Mouse (Mus musculus): ENCODE data around the gene Zbtb38. TPM values are rescaled to one million over a fixed set of nuclear protein-coding genes. Genes with fewer than 3 reads are reported as not detected.
A peak's percentile ranks its signal among the peaks of the same experiment; 100 is the strongest.

Zbtb38 gene
- total RNA-seq (2021) = 10 to 100 TPM; 56.4 to 63.4 TPM

DNA sequence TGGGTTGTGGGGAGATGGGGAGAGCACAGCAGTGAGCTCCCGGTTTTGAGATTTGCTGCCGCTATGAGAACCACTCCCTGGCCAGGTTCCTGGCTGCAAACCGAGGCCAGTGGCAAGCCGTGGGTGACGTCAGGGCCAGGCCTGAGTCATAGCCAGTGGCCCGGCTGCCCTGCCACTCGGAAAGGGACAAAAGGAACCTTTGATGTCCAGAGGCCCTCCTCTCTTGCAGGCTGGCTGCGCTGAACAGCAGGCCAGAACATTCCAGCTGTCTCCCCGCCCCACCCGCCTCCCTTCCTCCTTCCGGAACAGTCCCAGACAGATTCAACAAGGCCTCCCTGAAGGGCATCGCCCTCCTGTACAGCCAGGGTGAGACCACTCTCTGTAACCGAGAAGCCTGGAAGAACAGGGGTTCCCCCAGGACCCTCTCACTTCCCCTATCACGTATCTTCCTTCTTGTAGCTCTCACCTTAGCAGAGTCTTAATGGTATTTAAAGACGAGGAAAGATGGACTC lies at the start of gene Zbtb38:
TSS of gene Zbtb38 (minus strand) at position 229 of the 512 bp plus-strand sequence.
- DNase-seq = peak; percentile 64 to 67

DNA sequence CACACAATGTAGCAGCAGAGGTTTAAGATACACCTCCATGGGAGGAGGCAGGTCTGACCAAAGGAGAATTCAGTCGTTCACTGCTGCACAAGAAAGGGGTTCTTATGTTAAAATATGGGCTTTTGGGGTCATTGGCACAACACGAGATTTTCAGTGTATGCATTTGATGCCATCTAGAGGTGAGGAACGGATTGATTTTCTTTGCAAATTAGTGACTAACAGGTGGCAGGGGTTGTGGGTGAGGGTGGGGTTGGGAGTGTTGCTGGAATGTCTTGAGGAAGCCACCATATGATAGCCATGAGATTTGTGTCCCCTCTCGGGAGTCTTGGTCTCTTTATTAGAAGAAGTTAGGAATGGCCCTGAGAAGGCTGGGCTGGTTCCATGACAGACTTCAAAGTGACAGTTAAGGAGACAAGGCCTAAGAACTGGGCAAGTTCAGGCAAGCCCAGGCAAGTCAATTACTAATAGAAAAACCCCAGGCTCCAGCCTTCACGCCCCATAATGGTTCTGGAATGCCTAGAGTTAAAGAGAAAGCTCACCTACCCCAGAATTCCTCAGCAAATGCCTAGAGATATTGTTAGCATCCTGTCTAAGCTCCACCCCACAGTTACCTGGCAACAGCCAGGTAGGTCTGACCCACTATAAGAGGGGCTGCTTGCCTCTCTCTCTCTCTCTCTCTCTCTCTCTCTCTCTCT lies 47.6 kb upstream of the Zbtb38 start:
- DNase-seq = no peak

DNA sequence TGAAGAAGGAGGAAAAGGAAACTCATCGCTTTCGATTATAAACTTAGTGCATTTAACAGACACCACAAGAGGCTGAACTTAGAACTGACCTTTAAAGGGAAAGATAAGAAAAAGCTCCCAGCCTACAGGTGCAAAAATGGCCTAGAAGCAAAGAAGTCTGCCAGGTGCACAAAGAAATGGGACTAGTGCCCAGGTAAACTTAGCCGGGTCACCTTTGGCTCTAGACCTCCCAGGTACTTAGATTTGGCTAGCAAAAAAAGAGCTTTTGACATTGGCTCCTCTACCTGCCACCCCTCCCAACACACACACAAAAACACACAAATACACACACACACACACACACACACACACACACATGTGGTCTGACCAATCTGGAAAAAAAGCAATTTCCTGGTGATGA lies 44.7 kb upstream of the Zbtb38 start:
- no peak for DNase-seq

DNA sequence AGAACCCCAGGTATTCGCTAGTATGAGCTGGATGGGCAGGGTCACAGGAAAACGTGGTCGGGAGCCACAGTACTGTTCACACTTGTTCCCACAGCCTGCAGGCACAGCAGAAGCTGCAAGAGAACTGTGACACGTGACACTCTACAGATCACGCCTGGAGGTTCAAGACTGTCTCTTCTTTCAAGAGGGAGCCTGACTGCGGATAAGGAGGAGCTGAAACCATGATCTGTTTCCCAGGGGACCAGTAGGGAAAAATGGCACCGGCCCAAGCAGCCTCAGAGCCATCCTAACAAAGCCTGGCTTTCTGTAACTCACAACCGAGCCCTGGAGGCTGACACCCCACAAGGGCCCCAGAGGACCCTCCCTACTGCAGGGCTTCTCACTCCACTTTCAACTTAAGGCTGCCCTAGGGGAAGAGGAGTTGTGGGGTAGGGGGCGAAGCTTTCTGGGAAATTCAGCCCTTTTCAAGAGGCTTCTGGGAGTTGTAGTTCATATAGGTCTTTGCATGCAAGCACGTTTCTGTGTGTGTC lies 42.8 kb upstream of the Zbtb38 start:
- peak; percentile 30 to 50 for DNase-seq

DNA sequence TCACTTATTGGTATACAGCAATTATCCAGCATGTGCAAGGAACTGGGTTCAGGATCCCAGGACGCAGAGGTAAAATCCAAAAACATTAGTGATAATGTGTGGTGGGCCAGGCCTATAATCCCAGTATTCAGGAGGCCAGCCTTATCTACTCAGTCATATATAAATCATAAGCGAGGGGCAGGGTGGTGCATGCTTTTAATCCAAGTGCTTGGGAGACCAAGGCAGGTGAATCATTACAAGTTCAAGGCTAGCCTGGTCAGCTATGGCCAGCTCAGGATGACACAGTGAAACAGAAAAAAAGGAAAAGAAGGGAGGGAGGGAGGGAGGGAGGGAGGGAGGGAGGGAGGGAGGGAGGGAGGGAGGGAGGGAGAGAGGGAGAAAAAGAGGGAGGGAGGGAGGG lies 42.0 kb upstream of the Zbtb38 start:
- DNase-seq = no peak

DNA sequence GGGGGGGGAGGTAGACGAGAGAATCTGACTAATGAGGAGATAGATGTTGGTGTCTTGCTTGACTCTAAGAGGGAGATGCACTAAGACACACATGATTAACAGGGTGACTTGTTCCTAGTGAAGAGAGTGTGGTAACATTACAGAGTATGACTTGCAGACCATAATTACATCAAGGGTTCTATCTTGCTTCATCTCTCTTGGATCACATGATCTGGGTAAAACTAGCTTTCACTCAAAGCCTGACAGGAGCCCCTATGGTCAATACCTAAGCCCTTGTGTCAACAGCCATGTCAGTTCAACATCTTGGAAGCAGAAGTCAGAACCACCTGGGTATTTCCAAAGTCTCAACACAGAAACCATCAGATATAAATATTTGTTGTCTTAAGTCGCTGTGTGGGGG lies 39.9 kb upstream of the Zbtb38 start:
- DNase-seq = no peak

DNA sequence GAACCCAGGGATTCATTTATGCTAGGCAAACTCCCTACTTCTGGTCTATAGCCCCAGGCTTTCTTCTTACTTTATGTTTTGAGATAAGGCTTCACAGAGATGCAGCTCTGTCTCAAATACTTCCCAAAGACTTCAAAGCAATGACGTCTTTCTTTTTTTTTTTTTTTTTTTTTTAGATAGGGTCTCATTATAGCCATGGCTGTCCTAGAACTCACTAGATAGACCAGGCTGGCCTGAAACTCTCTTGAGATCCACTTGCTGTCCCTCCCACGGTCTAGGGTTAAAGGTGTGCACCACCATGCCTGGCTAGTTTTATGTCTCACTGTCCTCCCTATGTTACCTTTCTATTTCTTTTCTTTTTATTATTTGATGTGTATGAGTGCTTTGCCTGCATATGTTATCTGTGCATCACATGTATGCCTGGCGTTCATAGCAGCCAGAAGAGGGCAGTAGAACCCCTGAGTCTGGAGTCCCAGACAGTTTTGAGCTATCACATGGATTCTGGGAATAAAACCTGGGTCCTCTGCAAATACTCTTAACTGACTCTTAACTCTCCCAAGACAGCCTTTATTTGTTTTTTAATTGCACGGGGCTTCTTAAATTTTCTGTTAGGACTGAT lies 37.9 kb upstream of the Zbtb38 start:
- no peak for DNase-seq

DNA sequence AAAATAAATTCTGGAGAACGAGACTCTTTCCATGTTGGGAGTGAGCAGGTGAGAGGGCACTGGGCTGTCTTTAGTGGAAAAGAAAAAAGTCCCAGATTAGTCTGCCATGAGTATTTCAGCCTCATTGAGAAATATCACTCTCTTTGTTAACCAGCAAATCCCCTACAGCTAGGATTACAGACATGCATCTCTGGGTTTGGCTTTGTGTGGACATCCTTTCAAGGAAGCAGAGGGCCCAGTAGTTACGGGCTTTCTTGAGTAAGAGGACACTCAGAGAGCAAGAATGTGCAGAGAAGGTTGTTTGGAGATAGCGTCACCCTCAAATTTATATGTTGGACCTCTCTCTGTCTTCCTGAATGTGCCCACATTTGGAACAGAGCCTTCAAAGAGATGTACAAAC lies 37.3 kb upstream of the Zbtb38 start:
- DNase-seq = no peak

DNA sequence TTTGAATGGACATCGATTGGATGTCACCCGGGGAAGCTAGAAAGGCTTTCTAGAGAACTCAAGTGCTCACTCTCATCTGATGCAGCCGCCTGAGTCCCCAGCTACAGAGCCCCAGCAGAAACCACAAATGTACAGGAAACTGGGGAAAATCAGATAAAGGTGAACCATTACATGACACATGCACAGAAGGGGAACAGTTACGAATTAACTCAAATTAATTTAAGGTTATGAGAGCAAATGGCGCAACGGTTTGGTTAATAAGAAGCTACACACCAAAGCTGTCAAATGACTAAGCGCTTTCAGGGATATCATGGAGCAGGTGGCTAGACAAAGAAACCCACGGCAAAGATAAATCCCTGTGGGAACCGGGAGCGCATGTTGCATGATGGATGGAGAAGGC lies 35.2 kb upstream of the Zbtb38 start:
- DNase-seq = no peak

DNA sequence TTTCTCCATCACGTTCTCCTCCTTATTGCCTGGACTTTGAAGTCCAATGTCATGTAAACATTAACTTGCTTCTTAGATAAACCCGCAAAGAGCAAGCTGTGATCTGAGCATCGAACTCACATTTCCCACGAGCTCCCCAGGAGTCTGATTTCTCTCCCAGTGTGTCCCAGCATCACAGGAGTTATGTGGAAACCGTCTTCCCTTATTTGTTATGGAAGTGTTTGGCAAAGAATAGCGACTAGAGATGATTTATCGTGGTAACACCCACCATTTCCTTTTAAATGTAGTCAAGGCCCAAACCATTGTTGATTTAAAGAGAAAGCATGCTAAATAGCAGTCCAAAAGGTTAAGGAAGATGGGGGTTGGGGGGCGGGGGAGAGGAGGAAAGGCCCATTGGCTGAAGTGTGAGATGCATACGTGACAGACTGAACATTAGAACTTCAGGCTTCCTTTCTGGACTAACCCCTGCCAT lies 33.3 kb upstream of the Zbtb38 start:
- DNase-seq = no peak

DNA sequence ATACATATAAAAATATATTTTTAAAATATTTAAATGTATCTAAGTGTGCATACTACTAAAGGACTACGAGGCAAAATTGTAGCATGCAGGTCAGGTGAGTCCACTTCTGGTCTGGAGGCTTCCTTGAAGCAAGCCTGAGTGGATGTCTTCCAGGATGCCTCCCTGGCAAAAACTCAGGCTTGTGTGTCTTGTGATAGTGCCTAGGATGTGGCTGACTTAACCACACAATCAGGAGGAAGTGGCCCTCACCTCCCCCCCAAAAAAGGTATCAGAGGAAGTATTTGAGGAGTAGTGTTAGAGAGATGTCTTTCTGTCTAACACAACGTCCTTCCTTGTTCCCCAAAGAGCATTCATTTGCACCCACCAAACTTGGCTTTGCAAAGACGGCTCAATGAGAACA lies 32.6 kb upstream of the Zbtb38 start:
- no peak for DNase-seq

DNA sequence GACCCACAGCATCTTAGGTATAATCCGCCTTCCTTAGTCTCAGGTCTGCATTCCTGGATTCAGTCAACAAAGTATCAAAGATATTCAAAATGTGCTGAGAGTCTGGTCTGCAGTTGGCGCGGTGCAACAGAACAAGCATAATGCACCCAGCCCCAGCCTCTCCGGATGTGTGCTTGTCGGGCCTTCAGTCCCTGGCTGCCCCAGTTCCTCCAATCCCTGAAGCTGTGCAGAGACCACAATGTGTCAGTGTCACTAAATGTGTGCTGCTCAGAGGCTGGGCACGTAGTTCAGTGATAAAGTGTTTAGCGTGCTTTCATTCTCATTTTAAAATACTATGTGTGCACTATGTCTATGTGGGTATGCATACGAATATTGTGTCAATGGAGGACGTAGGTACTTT lies 31.0 kb upstream of the Zbtb38 start:
- DNase-seq = no peak

DNA sequence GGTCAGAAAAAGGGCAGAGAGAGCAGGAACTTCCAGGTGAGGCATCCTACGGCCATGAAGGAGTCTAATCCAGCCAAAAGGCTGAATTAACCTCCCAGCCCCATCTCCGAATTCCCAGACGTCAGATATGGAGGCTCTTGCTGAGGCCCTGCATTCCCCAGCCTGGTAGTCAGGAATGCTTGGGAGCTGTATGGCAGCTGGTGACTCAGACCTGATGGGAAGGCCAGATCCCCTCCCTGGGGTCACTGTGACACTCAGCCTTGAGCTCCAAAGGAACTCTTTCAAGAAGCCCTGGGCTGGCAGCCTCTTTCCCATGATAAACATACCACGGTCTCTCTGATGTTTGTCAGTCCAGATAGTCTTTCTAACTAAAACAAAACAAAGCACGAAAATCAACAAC lies 30.6 kb upstream of the Zbtb38 start:
- DNase-seq = no peak

DNA sequence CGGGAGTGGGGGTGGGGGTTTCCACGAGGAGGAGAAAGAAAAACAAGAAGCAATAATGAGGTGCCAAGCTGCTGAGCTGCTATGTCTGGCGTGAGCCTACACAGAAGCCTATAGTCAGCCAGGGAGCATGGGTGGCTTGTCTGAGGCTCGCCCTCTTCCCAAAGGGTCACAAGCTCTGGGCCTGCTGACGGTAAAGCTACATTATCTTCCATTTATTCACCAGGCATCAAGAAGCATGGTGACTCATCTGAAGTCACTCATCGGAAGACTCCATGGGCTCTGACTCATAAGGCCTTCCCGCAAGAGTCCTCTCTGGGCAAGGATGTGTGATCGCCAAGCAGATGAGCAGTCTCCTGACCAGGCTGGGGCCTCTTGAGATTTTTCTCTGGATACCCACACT lies 29.4 kb upstream of the Zbtb38 start:
- no peak for DNase-seq

DNA sequence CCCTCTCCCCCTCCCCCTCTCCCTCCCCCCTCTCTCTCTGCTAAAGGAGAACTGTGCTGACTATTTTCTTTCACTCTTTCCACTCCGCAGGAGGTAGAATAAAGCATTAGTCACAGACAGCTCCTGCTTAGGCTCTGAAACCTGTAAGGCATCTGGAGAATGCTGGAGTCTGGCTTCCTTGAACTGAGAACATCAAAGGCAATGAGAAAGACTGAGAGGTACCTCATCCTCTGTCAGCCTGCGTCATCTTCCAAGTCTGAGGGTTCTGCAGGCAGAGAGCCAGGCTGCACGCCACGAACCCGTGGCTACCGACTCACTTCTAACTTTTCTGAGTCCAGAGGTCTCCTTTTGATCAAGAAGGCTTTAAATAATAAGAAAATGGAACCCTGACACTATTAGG lies 20.5 kb upstream of the Zbtb38 start:
- DNase-seq = no peak

DNA sequence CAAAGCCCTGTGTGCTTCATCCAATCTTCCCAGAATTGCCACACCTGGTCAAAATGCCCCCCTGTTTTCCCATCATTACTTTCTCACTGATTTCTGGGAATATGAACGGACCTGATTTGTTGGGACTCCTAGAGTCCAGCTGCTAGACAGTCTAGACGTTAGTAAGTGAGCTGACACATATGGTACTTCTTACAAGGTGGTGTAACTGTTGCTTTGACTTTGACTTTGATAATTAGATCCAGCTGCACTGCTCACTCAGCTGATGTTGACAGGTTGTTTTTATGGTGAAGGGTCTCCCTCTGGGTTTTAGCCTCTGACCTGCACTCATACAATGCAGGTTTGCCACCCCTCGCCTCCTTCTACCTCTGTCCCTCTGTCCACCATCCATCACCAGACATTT lies 17.8 kb upstream of the Zbtb38 start:
- no peak for DNase-seq

DNA sequence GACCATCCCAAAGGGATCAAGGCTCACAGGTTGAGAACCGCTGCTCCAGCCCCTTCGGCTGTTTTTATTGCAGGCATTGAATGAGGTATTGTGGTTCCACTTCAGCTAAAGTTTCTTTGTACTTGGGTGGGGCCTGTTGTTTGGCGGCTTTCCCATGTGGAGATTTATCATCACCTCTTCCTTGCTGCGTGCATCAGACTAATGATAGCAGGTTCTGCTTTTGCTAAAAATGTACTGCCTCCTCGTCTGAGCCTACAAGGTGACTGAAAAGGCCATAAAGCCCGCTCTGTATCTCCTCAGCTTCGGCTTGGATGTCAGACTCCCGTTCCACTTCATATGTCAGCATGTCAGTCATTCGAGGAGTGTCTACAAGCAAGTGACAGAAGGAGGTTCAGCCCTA lies 17.0 kb upstream of the Zbtb38 start:
- DNase-seq = no peak

DNA sequence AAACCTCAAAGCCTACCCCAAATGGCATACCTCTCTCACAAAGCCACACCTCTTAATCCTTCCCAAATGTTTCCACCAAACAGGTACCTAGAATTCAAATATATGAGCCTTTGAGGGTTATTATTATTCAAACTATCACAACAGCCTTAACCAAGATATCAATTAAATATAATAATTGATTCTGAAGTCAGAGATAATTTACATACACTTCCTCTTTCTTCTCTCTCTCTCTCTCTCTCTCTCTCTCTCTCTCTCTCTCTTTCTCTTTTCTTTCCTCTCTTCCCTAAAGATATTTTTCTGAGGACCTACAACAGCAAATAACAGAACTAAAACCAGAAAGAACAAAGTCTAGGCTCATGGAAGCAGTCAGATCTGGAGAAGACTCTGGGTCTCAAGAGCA lies 15.2 kb upstream of the Zbtb38 start:
- no peak for DNase-seq

DNA sequence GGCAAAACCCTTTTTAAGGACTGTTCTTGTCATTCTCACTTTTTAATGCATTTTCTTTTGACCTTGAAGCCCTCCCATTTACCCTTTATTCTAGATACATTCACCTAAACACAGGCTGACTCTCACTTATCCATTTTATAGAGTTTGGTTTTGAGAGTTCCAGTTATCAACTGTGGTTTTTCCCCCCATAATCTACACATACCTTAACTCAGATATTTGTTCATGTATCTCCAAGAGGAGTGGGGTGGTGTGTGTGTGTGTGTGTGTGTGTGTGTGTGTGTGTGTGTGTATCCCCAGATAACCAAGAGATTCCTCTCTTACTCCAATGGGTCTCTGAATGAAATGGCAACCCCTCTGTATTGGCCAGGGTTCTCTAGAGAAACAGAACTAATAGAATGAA lies 13.4 kb upstream of the Zbtb38 start:
- no peak for DNase-seq

DNA sequence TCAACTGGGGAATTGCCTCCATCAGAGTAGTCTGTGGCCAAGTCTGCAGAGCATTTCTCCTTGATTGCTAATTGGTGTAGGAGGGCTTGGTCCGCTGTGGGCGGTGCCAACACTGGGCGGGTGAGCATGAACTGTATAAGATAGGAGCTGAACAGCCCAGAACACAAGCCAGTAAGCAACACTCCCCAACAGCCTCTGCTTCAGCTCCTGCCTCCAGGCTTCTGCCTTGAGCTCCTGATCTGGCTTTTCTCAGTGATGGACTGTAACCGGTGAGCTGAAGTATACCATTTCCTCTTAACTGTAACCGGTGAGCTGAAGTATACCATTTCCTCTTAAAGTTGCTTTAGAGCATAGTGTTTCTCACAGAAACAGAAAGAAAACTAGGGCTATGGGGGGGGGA lies 12.8 kb upstream of the Zbtb38 start:
- no peak for DNase-seq

DNA sequence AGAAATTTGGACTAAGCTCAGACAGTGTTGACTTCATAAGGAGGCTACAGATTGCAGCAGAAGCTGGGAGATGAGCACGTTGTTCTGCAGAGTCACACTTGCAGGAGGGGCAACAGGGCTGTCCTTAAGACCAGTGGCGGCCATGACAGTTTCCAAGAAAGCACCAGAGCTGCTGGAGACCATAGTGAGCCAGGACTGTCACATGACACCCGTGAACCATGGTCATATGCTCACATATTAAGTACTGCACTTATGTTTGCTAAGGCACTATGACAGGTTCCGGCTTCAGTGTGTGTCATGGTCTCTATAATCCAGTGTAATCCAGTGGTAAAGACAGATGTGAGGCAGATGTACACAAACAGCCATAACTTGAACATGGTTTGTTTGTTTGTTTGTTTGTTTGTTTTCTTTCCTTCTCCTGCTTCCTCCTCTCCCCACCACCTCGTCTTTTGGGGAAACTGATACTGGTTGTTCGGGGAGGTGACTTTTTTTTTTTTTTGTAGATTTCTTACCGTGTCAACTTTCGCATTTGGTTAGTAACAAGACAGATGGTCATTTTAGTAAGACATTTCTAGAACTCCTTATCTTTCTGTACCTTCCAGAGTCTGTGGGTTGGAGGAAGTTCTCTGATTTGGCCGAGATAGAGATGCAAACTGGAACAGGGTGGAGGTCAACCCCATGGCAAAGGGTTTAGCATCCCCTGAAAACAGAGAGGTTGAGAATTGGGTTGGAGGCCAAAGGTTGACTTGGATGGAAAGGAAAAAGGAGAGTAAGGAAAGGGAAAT lies 11.4 kb upstream of the Zbtb38 start:
- no peak for DNase-seq

DNA sequence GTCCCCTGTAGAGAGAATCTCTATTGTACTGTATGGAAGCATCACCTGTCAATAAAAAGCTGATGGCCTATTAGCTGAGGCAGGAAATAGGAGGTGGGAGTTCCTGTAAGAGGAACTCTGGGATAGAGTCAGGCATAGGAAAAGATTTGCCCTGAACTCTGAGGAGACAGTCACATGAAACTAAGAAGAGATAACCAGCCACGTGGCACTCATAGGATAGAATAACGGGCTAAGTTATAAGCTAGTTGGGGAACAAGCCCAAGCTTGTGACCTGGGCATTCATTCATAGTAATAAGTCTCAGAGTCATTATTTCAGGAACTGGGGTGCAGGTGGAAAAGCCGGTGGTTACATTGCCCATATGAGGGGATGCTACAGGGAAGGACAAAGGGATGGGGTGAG lies 10.4 kb upstream of the Zbtb38 start:
- DNase-seq = no peak

Measured in layer of hippocampus, postnatal 36 days (tissue).